Mouse (Mus musculus): Measurements from ENCODE around the gene Ccna2. TPM values are rescaled to one million over a fixed set of nuclear protein-coding genes. Genes with fewer than 3 reads are reported as not detected.

Ccna2 gene
- polyA plus RNA-seq, 1 experiment from 2014 or later = 210 TPM

Other genes starting within 250 kb of the Ccna2 start
- 240 and 277 TPM in 2 replicates for gene Anxa5, start 96.3 kb downstream of the Ccna2 start, polyA plus RNA-seq (2014; fragmentation: Nextera tagmentation; extraction: Ambion mirVana)
- 1.7 and 1.9 TPM in 2 replicates for gene 1810062G17Rik, start 96.2 kb downstream of the Ccna2 start, polyA plus RNA-seq (2014; fragmentation: Nextera tagmentation; extraction: Ambion mirVana)
- gene Gm11549, start 50.3 kb downstream of the Ccna2 start, polyA plus RNA-seq (2014; fragmentation: Nextera tagmentation; extraction: Ambion mirVana) = 0.16 and 0.20 TPM in 2 replicates
- gene Exosc9, start 19.5 kb downstream of the Ccna2 start, polyA plus RNA-seq (2014; fragmentation: Nextera tagmentation; extraction: Ambion mirVana) = 60.7 and 62.1 TPM in 2 replicates
- gene Bbs7, start 41.3 kb upstream of the Ccna2 start, polyA plus RNA-seq (2014; fragmentation: Nextera tagmentation; extraction: Ambion mirVana) = 10.4 and 13.5 TPM in 2 replicates
- gene Trpc3, start 118.0 kb upstream of the Ccna2 start, polyA plus RNA-seq (2014; fragmentation: Nextera tagmentation; extraction: Ambion mirVana) = 3.7 and 5.6 TPM in 2 replicates